In genomic region chr8:86926237-86926636, GRCm38 (mm10) we compare ENCODE assay signal across 21 mouse cellular contexts. TPM values are rescaled to one million over a fixed set of nuclear protein-coding genes. Genes with fewer than 3 reads are reported as not detected.
DNase-seq lines count a peak whose midpoint lies in the region; TF ChIP-seq lines count a peak whose summit lies in the region.
"Had no signal": no experiment of that assay in that cellular context is flagged by ENCODE, and none has a peak within 500 bp of the region (broad histone marks: within the 10 kb centered on the region; RNA-seq: fewer than 3 reads in every experiment).

No protein-coding gene starts in this region.

- WGBS in cerebellum, adult 2 months, result 65% methylated on average over 8 of the region's 8 CpGs
- 74% methylated on average over 8 of the region's 8 CpGs for WGBS in kidney, adult 2 months

- H3K9ac ChIP-seq in ES-Bruce4 (ENCODE audit: low read depth, poor library complexity, severe bottlenecking), result no peak overlapping the region
- H3K9ac ChIP-seq: limb, embryonic 15.5 days; midbrain, embryonic 12.5 days; stomach, embryonic 15.5 days had no signal

- H3K27me3 ChIP-seq in cerebellum, adult 2 months (ENCODE audit: control insufficient read depth, insufficient read depth, low read length), result no peaks in the 10 kb centered on the region
- H3K27me3 ChIP-seq in ES-Bruce4 (ENCODE audit: control insufficient read depth, insufficient read depth, low read length, poor library complexity, severe bottlenecking), result no peaks in the 10 kb centered on the region
- no peaks in the 10 kb centered on the region for H3K27me3 ChIP-seq in kidney, adult 2 months (replicated peaks; ENCODE audit: control insufficient read depth, insufficient read depth, low read length)
- H3K27me3 ChIP-seq: limb, embryonic 15.5 days had no signal

- no peak for TF ChIP-seq POLR2A in cerebellum, adult 2 months (IDR thresholded peaks at IDR 0.05; ENCODE audit: borderline replicate concordance, insufficient read depth, low read length)
- no peak for TF ChIP-seq POLR2A in ES-Bruce4 (IDR thresholded peaks at IDR 0.05; ENCODE audit: insufficient read depth, low read length)
- no peak for TF ChIP-seq POLR2A in cortical plate, adult 2 months (IDR thresholded peaks at IDR 0.05; ENCODE audit: extremely low read depth, insufficient read depth, low read length)
- TF ChIP-seq POLR2A in kidney, adult 2 months (IDR thresholded peaks at IDR 0.05; ENCODE audit: low read depth, low read length), result no peak

- H3K4me3 ChIP-seq in cerebellum, adult 2 months (replicated peaks; ENCODE audit: insufficient read depth, low read depth, low read length), result no peak overlapping the region
- no peak overlapping the region for H3K4me3 ChIP-seq in layer of hippocampus, adult 2 months
- no peak overlapping the region for H3K4me3 ChIP-seq in ES-Bruce4 (ENCODE audit: low read depth, low read length)
- no peak overlapping the region for H3K4me3 ChIP-seq in cortical plate, adult 2 months (ENCODE audit: insufficient read depth, low read length)
- no peak overlapping the region for H3K4me3 ChIP-seq in kidney, adult 2 months (ENCODE audit: insufficient read depth, low read depth, low read length)
- H3K4me3 ChIP-seq: erythroblast, embryonic 14.5 days; hindbrain, embryonic 10.5 days; limb, embryonic 15.5 days; midbrain, embryonic 12.5 days; stomach, embryonic 15.5 days had no signal

- DNase-seq in cerebellum, adult 2 months, result peak in 1 of 2 experiments; percentile 20
- no peak for DNase-seq in cerebellum, adult 9-11 months
- DNase-seq in layer of hippocampus, adult 2 months (ENCODE audit: low spot score in 2 of 2), result no peak
- DNase-seq in layer of hippocampus, postnatal 36 days, result no peak
- no peak for DNase-seq in spleen, postnatal 36 days (ENCODE audit: low spot score in 2 of 2)
- no peak for DNase-seq in kidney, adult 2 months
- DNase-seq: cerebellum, postnatal 36 days; gastrocnemius, postnatal 10 days; kidney, postnatal 10 days; lung, adult 2 months; right cerebral cortex, adult 18-20 months; spleen, adult 18-20 months; thymus, postnatal 25 days had no signal

- H3K9me3 ChIP-seq in ES-Bruce4 (replicated peaks; ENCODE audit: control insufficient read depth, insufficient read depth, low read length, poor library complexity, severe bottlenecking), result no peaks in the 10 kb centered on the region
- H3K9me3 ChIP-seq: hindbrain, embryonic 10.5 days; limb, embryonic 15.5 days; midbrain, embryonic 12.5 days; stomach, embryonic 15.5 days had no signal

- H3K36me3 ChIP-seq in ES-Bruce4 (ENCODE audit: control insufficient read depth, insufficient read depth, low read length, poor library complexity, severe bottlenecking), result no peaks in the 10 kb centered on the region
- no peaks in the 10 kb centered on the region for H3K36me3 ChIP-seq in kidney, adult 2 months (ENCODE audit: control insufficient read depth, insufficient read depth, low read length)
- H3K36me3 ChIP-seq: hindbrain, embryonic 10.5 days; limb, embryonic 15.5 days; midbrain, embryonic 12.5 days; stomach, embryonic 15.5 days had no signal

- no peak for TF ChIP-seq EP300 in ES-Bruce4 (IDR thresholded peaks at IDR 0.05; ENCODE audit: insufficient read depth, low read depth, low read length)

- 0 out of 2 replicates have a peak, but pooled peaks have one; percentile 1 for TF ChIP-seq CTCF in cerebellum, adult 2 months (IDR thresholded peaks at IDR 0.05; ENCODE audit: borderline replicate concordance, insufficient read depth, low read depth, low read length)
- TF ChIP-seq CTCF in layer of hippocampus, adult 2 months (conservative IDR thresholded peaks at IDR 0.05), result peak; percentile 46
- peak; percentile 80 for TF ChIP-seq CTCF in ES-Bruce4 (IDR thresholded peaks at IDR 0.05; ENCODE audit: low read depth, low read length)
- 0 out of 2 replicates have a peak, but pooled peaks have one; percentile 18 for TF ChIP-seq CTCF in cortical plate, adult 2 months (IDR thresholded peaks at IDR 0.05; ENCODE audit: extremely low read depth, insufficient read depth, low read length)
- TF ChIP-seq CTCF in kidney, adult 2 months (conservative IDR thresholded peaks at IDR 0.05; ENCODE audit: insufficient read depth, insufficient read length, low read depth, low read length), result no peak

- peaks cover 7% of the 10 kb centered on the region for H3K4me1 ChIP-seq in cerebellum, adult 2 months (ENCODE audit: control insufficient read depth, insufficient read depth, low read length)
- no peaks in the 10 kb centered on the region for H3K4me1 ChIP-seq in ES-Bruce4 (ENCODE audit: control insufficient read depth, insufficient read depth, low read length)
- no peaks in the 10 kb centered on the region for H3K4me1 ChIP-seq in cortical plate, adult 2 months (ENCODE audit: control insufficient read depth, insufficient read depth, low read length)
- no peaks in the 10 kb centered on the region for H3K4me1 ChIP-seq in kidney, adult 2 months (ENCODE audit: control insufficient read depth, insufficient read depth, low read length)
- H3K4me1 ChIP-seq: hindbrain, embryonic 10.5 days; limb, embryonic 15.5 days; midbrain, embryonic 12.5 days; stomach, embryonic 15.5 days had no signal

- no peak overlapping the region for H3K27ac ChIP-seq in cerebellum, adult 2 months (ENCODE audit: insufficient read depth, low read length)
- H3K27ac ChIP-seq in layer of hippocampus, adult 2 months, result no peak overlapping the region
- H3K27ac ChIP-seq in ES-Bruce4 (ENCODE audit: insufficient read depth, low read length), result no peak overlapping the region
- no peak overlapping the region for H3K27ac ChIP-seq in cortical plate, adult 2 months (ENCODE audit: insufficient read depth, low read length)
- no peak overlapping the region for H3K27ac ChIP-seq in kidney, adult 2 months (ENCODE audit: insufficient read depth, low read depth, low read length)
- H3K27ac ChIP-seq: hindbrain, embryonic 10.5 days; limb, embryonic 15.5 days; macrophage; midbrain, embryonic 12.5 days; stomach, embryonic 15.5 days had no signal

RNA-seq across cellular contexts. Expression of gene N4bp1, which starts 41.2 kb away (rescaled TPM):
- polyA plus RNA-seq in cerebellum, adult 2 months (2012; rRNA removed), result 20.2 and 20.5 TPM in 2 replicates
- total RNA-seq in layer of hippocampus, adult 2 months (2021), result 10 to 100 TPM; 39.8 to 42.2 TPM
- 10 to 100 TPM; 38.5 to 40.9 TPM for total RNA-seq in layer of hippocampus, postnatal 36 days (2021)
- polyA plus RNA-seq in ES-Bruce4 (2011; ENCODE audit: insufficient read depth, insufficient read length, low read depth, missing spikeins), result 80.3 and 81.5 TPM in 2 replicates
- 15.8 and 16.7 TPM in 2 replicates for polyA plus RNA-seq in cortical plate, adult 2 months (2012; rRNA removed)
- 11.3 and 13.2 TPM in 2 replicates for polyA plus RNA-seq in kidney, adult 2 months (2012; rRNA removed)
